Mouse (Mus musculus) T-helper 2 cell (primary cell): ENCODE results near the gene Smarcc1.
"Not testable (repeated sequence)": the region's sequence is repeated elsewhere in the genome, so short reads cannot be mapped to it uniquely, and the experiment has no call there.

Experiments
- in situ Hi-C: fragments of 300-600 bp; cut with MboI, MseI; formaldehyde crosslinking; loops from one replicate; pipeline ENCODE4 v1.15.1; 2025; ENCODE audit warnings: high pct_unique_total_duplicates

Gene Smarcc1

GRCm38 (mm10) chr9:110130896-110131524 is 13.5 kb downstream of the Smarcc1 start:
- in situ Hi-C loops, result no loop called here

DNA sequence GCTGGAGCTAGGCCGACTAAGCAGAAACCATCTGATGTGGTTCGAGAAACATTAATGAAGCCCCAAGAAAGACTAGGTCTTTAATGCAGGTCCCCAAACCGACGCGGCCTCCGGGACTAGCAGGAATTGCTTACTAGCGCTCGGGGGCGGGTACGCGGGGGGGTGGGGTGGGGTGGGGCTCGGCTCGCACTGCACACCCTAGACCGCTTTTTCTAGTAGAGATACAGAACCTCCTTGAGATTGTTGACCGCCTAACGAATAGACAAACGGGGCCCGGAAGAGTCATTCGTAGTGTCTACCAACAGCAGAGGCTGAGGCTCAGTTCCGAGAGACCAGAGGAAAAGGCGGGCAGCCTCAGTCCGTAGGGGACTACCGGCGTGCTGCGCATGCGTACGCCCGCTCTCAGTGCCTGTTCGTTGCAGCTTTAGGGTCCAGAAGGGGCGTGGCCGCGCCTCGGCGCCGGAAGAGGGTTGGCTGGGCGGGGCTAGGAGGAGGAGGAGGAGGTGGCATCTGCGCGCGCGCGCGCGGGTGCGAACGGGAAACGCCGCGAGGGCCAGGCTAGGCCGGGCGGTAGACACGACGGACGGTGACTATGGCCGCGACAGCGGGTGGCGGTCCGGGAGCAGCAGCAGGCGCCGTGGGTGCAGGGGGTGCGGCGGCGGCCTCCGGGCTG is 14.2 kb downstream of the Smarcc1 start:
- in situ Hi-C loops, result no loop called here

- in situ Hi-C loops, result no loop called here
Observed at GRCm38 (mm10) chr9:110132201-110132605, 14.7 kb downstream of the Smarcc1 start.

GRCm38 (mm10) chr9:110132921-110133320 is 15.4 kb downstream of the Smarcc1 start:
- in situ Hi-C loops, result no loop called here

- in situ Hi-C loops, result no loop called here
Observed at GRCm38 (mm10) chr9:110134176-110134575, 16.7 kb downstream of the Smarcc1 start.

- in situ Hi-C loops, result no loop called here
Observed at GRCm38 (mm10) chr9:110139119-110139518, 21.6 kb downstream of the Smarcc1 start.

GRCm38 (mm10) chr9:110142097-110142496 is 24.6 kb downstream of the Smarcc1 start:
- in situ Hi-C loops, result no loop called here

GRCm38 (mm10) chr9:110148598-110148997 is 31.1 kb downstream of the Smarcc1 start:
- in situ Hi-C loops, result no loop called here

DNA sequence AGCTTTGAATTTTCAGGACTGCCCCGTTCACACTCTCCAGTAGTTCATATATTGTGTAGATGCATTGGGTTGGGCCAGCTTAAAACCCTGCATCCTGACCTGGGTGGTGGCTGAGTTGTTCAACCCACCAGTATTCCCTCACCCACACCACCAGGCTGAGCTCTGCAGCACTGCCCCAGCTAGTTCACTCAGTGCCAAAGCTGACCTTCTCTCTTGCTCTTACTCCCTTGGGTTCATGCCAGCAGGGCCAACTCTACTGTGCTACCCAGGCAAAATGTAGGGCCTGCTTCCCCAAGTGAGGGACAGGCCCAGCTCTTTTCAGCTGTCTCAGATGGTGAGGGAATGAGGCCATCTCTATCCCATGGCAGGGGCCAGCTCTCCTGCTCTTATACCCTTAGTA is 41.5 kb downstream of the Smarcc1 start:
- in situ Hi-C loops, result no loop called here

DNA sequence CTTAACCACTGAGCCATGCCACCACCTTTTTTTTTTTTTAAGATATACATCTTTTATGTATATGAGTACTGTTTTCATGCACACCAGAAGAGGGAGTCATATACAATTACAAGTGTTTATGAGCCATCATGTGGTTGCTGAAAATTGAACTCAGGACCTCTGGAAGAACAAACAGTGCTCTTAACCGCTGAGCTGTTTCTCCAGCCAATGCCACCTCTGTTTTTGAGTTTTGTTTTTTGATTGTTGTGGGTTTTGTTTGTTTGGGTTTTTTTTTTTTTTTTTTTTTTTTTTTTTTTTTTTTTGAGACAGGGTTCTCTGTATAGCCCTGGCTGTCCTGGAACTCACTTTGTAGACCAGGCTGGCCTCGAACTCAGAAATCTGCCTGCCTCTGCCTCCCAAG is 43.0 kb downstream of the Smarcc1 start:
- in situ Hi-C loops, result not testable (repeated sequence)

- in situ Hi-C loops, result no loop called here
Observed at GRCm38 (mm10) chr9:110162441-110162840, 44.9 kb downstream of the Smarcc1 start.

GRCm38 (mm10) chr9:110163071-110163470 is 45.6 kb downstream of the Smarcc1 start:
- in situ Hi-C loops, result no loop called here

DNA sequence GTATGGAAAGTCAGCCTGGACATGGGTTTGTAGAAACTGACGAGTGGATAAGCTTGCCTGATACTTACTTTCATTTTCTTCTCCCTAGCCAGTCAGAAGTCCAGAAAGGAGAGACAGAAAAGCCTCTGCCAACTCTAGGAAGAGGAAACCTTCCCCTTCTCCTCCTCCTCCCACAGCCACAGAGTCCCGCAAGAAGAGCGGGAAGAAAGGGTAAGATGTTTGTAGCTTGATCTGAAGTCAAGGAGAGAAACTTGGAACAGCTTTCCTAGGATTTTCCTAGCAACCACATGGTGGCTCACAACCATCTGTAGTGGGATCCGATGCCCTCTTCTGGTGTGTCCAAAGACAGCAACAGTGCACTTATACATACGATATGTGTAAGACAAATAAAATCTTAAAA is 53.4 kb downstream of the Smarcc1 start:
- in situ Hi-C loops, result no loop called here

DNA sequence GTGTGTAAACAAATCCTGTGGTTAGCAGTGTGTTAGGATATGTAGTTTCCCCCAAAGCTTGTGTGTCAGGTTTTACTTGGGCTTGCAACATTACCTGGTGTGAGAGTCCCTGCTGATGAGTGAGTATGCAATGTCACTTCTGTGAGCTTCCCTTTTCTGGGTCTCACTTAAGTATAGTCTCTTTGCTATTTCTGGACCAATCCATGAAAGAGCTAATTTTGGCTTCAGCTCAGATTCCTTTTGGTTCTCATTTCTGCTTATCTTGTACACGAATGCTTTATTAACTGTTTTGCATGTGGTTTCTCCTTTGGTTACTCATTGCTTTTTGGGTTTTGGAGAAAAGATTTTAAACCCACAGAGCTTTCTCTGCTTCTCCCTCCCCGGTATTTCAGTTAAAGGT is 82.4 kb downstream of the Smarcc1 start:
- in situ Hi-C loops, result loop anchor here (25.0 kb wide), 1 partner anchor 1813 kb away; the partner anchor contains the start of gene 1700102P08Rik

DNA sequence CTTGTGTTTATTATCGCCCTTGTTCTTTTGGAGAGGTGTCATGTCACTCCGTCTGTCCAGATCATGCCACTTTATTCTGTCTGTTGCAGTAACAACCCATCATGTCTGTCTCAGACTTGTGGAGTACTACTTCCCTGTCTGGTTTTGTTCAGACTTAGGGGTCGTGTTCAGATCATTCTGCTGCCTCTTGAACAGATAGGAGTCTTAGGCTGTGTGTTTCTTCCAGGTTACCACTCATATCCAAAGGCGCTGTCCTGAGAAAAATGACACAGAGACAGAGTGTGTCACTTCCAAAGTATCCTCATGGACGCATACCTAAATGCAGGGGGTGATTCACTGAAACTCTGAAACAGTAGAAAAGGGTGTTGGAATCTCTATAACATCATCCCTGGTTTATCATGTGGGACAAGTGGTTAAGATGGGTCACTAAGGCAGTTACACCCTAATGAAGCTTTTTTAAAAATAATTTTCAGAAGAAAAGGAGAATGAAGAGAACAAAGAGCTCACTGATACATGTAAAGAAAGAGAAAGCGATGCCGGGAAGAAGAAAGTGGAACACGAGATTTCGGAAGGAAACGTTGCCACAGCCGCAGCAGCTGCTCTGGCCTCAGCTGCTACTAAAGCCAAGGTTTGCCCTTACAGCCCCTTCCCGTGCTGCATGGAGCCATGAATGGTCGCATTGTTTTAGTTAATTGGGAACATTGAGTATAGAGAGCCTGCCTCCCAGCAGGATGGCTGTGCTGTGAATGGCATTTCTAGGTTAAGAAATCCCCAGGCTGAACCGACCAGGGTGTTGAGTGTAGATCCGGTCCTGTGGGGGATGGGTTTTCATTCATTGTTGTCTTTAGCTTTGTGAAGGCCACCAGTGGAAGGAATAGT is 88.3 kb downstream of the Smarcc1 start:
- in situ Hi-C loops, result no loop called here

GRCm38 (mm10) chr9:110206437-110206836 is 88.9 kb downstream of the Smarcc1 start:
- in situ Hi-C loops, result no loop called here

DNA sequence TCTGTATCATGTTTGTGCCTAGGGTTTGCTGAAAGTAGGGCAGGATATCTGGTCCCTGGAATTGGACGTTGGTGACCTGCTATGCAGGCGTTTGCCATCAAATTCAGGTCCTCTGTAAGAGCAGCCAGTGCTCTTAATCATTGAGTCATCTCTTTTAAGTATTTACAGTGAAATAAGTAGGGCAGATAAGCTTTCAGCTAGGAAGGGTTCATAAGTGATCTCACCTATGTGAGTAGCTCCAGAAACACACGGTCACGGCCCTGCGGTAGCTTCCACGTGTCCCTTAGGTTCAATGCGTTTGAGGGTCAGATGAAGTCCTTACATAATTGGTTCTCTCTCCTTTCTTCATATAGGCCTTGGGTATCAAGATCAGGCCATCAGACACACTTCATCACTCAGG is 90.8 kb downstream of the Smarcc1 start:
- in situ Hi-C loops, result no loop called here

- in situ Hi-C loops, result no loop called here
Observed at GRCm38 (mm10) chr9:110208967-110209366, 91.5 kb downstream of the Smarcc1 start.

DNA sequence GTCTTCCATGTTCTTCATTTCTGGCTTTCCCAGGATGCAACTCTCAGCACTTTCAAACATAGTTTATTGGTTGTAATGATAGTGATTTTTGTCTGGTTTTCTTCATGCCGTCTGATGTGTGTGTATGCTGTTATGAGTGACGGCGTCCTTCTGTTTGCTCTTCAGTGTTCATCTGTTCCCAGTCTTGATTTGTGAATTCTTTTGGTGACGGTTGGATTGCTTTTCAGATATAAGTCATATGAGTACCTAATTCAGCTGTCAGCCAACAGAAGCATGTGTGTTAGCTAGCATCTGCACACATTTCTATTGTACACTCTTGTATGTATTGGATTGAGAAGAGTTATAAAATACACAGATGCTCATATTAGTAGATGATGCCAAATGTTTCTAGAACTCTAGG is 106.8 kb downstream of the Smarcc1 start:
- in situ Hi-C loops, result loop anchor here (5.0 kb wide), 1 partner anchor 68 kb away; no protein-coding TSS in a partner anchor

DNA sequence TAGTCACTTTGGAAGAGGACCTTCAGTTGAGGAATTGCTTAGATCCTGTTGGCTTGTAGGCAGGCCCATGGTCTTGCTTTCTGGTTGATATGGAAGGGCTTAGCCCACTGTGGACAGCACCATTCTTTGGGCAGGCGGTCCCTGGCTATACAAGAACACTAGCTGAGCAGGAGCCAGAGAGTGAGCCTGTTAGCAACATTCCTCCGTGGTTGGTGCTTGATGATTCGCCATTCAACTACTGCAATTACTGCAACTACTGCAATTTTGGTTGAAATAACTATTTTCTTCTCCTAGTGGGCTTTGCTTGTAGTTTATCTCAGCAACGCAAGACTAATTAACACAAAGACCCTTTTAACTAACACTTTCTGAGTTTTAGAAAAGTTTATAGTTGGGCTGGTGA is 108.7 kb downstream of the Smarcc1 start:
- in situ Hi-C loops, result no loop called here

DNA sequence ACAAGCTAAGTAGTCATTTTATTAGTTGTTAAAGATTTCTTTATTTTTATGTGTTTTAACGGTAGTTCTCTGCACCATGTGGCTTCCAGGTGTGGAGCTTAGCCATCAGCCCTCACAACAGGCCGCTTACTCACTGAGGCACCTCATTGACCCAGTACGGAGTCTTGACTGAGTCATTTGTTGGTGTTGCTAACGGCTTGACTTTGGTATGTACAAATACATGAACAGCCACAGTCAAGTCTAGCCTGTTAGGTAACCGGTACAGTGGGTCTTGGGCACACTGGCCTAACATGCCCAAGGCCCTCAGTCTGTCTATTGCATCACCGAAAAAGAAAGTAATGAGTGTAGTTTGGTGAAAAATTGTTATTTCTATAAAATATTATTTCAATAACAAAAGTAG is 111.2 kb downstream of the Smarcc1 start:
- in situ Hi-C loops, result no loop called here

DNA sequence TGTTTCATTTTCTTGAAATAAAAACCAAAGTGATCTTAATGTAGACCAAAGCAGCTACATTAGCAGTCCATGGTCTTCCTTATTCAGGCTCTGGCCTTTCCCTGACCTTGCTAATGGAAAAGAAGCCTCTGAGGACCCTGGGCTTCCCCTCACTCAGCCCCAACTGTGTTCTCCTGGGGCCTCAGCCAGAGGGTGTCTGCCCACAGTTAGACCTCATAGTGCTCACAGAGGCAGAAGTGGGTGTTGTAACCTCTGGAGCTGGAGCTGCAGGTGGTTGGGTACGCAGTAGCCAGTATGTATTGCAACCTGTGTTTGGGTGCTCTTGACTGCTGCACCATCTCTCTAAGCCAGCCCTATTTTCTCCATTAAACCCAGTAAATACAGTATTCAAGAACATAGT is 111.6 kb downstream of the Smarcc1 start:
- in situ Hi-C loops, result no loop called here
